Mouse (Mus musculus): ENCODE results near the gene Tbc1d7. TPM values are rescaled to one million over a fixed set of nuclear protein-coding genes. Genes with fewer than 3 reads are reported as not detected.

The Tbc1d7 gene
- 10 to 100 TPM; 16.7 to 17.9 TPM for total RNA-seq (2021)
- long read RNA-seq, experiment 1, transcript Tbc1d7-201 (8 exons, 1,239 nt), result minor isoform, 5 of 41 reads
- long read RNA-seq, experiment 1, transcript Tbc1d7-202 (8 exons, 1,246 nt), result major isoform, 16 of 41 reads
- long read RNA-seq, experiment 1, partial matches to known transcripts, result 7 of 41 reads
- long read RNA-seq, experiment 1, other reads (novel, unspliced or antisense), result 12 of 41 reads
- long read RNA-seq, experiment 2, transcript Tbc1d7-202 (8 exons, 1,246 nt), result major isoform, 6 of 17 reads
- long read RNA-seq, experiment 2, partial matches to known transcripts, result 1 of 17 reads
- long read RNA-seq, experiment 2, other reads (novel, unspliced or antisense), result 9 of 17 reads

DNA sequence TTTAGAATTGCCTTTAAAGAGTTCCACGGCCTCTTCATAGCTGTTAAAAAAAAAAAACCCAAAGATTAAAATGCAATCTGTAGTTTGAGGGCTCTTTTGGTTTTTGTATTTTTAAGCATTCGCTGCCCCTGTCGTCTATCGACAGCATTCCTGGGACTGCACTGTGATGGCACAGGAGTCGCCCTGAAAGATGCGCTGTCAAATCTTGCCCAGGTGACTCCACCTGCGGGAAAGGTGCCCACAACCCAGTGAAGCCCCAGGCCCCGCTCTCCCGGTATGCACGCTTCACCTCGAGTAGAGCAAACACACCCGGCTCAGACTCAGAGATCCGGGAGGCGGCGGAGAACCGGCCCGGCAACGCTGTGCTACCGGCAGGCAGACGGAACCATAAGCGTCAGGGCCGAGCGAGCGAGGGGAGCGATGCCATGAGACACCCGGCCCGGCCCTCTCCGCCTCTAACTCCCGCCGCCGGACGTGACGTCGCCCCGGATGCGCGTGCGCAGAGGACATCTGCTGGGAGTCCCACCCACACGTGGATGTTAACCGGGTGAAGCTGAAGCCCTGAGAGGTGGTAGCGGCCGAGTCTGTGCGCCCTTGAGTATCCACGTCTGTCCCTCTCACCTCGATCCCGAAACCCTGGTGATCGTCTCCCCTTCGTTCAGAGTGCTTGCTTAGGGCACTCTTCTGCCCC lies at the start of gene Tbc1d7:
Gene Tbc1d7 (minus strand): TSS at position 482 of the 691 bp plus-strand sequence.
- peak; percentile 100 for DNase-seq

DNA sequence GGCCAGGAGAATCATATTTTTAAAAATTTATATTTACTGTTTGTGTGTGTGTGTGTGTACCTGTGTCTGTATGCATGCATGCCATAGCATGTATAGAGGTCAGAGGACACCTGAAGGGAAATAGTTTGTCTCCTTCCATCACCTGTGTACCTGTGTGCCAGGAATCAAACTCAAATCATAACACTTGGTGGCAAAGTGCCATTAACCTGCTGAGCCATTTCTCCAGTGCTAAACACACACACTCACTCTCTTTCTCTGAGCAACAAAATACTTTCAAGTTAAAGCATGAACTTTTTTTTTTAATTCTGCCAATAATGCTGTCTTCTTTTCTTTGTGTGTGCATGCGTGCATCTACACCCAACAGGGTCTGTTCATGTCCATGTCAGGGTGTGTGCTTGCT lies 49.3 kb upstream of the Tbc1d7 start:
- DNase-seq, result no peak

DNA sequence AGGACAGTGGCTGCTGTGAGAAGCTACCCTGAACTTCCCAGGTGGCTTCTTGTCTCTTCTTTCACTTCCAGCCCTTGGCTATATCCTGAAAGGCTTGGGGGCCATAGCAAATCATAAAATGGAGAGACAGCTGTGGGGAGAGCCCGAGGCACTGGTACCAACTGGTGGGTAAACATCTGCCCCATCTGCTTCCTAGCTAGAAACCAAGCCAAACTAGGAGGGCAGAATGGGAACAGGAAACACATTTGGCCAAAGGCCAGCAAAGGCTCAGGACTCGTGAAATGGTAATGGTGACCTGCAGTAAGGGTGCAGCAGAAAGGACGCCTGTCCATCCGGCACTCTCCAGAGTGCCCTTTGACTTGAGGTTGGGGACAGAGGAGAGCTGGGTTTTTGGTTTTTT lies 47.5 kb upstream of the Tbc1d7 start:
- peak in 1 of 2 experiments; percentile 30 for DNase-seq

- DNase-seq, result no peak
Observed at GRCm38 (mm10) chr13:43218284-43218683, 47.0 kb upstream of the Tbc1d7 start.

DNA sequence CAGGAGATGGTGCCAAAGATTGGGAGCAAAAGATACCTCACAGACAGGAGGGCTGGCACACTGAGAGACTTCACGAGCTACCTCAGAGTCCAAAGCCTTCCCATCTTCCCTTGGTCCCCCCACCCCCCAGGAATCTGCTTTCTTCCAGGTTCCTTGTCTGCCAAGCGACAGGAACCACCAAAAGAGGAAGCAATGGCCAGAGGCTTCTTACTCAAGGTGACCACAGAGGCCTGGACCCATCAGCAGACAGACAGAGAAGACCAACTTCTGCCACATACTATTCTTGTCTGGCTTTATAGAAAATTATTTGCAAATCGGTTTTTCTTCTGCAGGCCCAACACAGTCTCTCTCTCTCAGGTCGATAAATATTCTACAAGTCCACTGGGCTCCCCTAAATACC lies 46.4 kb upstream of the Tbc1d7 start:
- DNase-seq, result no peak

- DNase-seq, result peak in 1 of 2 experiments; percentile 33
Observed at GRCm38 (mm10) chr13:43217059-43217458, 45.8 kb upstream of the Tbc1d7 start.

GRCm38 (mm10) chr13:43215994-43216706 lies 44.8 kb upstream of the Tbc1d7 start:
- no peak for DNase-seq

DNA sequence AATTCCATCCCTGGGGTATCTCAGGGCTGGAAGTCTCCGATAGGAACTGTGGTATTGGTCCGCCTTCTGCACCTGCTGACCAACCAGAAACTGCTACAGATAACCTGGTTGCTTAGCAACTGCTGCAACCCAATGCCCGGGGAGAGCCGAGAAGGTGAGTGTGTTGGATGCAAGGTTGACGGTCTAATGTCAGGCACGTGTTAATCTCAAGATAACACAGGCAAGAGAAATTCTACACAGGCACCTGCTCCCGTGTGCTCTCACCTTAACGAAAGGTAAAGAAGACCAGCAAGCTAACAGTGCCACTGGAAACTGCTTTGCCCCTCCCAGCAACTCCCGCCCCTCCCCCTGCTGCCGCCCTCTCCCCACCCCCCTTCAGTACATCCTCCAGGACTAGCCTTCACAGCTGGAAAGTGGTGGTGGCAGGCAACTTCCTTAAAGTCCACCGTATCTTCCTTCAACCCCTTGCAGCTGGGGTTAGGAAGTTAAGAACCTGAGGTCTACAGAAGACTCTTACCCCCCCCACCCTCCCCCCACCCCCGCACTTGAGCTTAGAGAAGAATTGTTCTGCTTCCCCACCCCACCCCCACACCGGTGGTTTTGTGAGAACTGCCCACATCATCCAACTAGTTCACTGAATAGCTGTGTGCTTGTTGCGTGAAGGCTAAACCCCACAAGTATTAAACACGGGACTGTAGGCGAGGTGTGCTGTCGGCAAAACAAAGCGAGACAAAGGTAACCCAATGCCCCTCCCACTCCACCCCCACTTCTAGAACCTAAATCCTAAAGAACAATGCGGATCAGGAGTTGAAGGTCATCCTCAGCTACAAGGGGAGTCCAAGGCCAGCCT lies 44.1 kb upstream of the Tbc1d7 start:
- peak in 1 of 2 experiments; percentile 34 for DNase-seq

- peak; percentile 77 to 80 for DNase-seq
Observed at GRCm38 (mm10) chr13:43212338-43212737, 41.0 kb upstream of the Tbc1d7 start.

DNA sequence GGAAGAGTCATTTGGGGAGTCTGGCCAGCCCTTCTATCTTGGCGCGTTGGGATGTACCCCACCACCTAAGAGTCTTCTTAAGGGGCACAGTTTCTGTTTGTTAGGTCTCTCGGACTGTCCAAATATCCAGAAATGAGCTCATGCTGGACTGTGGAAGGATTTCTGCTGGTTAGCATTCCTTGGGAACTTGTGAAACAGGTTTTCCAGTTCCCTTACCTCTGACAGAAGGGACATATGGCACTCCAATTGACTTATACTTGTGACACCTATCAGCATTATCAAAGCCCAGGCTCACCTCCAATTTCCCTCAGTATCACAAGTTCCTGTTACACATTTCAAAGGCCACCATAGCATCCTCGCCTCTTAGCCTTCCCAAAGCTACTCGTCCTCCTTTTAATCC lies 39.7 kb upstream of the Tbc1d7 start:
- DNase-seq, result no peak

GRCm38 (mm10) chr13:43209560-43209959 lies 38.3 kb upstream of the Tbc1d7 start:
- DNase-seq, result no peak

GRCm38 (mm10) chr13:43208914-43209439 lies 37.7 kb upstream of the Tbc1d7 start:
- DNase-seq, result no peak

DNA sequence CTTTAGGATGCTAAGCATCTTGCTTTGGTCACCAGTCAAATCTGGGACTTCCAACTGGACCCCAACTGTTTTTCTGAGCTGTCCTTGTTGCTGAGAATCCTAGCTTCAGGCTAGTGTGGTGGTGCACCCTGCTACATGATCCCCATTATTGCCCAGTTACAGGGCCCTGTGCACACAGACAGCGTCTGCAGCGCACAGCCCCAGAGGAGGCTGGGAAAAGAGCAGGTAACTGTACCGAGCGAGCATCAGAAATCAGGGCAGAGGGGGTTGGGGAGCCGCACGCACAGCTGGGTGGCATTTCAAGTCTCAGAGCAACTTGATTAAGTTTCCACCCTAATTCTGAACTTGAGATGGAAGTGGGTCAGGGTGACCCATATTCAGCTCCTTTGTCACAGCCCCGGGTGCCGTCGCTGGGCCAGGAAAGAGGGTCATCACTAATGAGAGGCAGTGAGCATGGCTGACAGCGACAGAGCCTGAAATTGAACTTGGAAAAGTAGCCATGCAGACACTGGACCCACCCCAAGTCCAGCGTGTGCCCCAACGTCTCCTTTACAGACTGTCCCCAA lies 34.9 kb upstream of the Tbc1d7 start:
- DNase-seq, result no peak

- peak; percentile 52 to 66 for DNase-seq
Observed at GRCm38 (mm10) chr13:43203641-43204040, 32.3 kb upstream of the Tbc1d7 start.

DNA sequence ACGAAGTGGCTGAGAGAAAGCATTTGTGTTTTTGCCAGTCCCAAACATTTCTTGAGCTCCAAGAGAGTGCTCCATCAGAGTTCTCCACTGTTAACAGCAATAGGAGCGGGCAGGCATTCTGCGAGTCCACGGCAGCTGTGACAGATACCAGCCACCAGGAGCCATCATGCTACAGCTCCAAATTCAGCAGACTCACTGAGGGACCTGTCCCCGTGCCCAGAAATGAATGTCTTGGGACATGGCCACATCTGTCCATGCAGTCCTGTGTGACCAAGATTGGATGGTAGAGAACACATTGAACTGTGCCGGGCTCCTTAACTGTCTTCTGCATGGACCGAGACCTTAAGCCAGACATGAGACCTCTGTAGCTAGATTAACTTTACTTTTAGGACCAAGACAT lies 31.9 kb upstream of the Tbc1d7 start:
- peak in 1 of 2 experiments; percentile 34 for DNase-seq

- DNase-seq, result peak in 1 of 2 experiments; percentile 19
Observed at GRCm38 (mm10) chr13:43202351-43202750, 31.1 kb upstream of the Tbc1d7 start.

DNA sequence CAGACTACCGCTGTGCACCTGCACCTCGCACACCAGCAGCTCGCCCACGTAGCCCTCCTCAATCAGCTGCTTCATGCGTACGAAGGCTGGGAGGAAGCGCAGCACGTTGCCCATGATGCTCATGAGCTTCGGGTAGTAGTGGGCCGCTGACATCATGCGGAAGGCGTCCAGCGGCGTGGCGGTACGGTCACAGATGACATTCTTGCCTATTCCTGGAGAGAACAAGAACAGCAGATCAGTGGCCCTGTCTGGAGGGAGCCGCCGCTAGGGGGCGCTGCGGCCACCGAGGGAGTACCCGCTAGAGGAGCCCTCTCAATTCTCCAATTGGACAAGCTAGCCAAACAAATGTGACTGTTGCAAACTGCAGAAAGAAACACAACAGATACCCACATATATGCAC lies 29.7 kb upstream of the Tbc1d7 start:
- peak; percentile 64 to 79 for DNase-seq

DNA sequence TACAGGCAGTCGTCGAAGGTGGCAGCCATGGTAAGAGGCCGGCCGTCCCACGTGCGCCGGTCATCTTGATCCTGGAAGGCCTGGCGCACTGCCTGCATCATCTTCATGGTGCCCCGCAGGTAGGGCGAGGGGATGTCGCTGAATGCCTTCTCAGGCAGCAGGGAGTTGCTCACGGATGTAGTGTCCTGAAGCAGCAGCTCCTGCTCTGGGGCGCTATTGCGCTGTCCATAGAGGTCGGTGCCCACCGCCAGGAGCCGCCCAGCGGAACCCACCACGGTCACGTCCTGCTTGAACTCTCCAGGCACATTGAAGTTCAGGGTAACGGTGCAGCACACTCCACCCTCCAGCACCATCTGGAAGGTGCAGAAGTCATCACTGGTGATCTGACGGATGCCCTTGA lies 29.2 kb upstream of the Tbc1d7 start:
- DNase-seq, result no peak

DNA sequence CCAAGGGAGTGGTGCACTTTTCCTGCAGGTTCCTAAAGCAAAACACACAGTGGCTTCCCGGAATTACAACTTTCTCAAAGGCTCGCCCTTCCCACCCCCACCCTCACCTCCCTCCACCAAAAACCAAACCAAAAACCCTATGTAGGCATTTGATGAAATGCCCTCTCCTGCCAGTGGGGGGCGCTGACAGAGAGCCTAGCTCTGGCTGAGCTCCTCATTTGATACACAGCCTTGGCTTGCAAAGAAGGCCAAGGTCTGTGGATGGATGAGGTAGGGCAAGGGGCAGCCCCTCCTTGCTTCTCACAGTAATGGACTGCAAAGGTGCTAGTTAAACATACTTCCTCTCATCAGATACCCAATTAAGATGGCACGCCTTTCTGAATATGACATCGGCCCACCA lies 28.4 kb upstream of the Tbc1d7 start:
- peak; percentile 78 to 82 for DNase-seq

DNA sequence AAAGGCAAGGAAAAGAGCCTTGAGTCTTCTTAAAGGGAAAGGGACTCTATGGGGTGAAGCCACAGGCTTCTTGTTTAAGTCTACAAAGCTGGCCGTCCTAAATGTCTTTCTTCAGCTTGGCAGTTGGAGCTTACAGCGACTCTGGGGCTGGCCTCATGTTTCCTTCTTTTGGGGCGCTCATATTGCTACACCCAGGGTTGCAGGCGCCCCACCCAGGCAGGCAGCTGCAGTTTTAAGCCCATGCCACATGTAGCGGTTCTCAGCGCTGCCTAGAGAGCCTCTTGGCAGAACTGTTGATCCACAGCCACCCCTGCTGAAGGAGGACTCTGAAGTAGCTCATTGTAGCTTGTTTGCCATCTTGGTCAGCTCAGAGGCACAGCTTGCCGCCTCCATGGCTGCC lies 28.0 kb upstream of the Tbc1d7 start:
- no peak for DNase-seq

DNA sequence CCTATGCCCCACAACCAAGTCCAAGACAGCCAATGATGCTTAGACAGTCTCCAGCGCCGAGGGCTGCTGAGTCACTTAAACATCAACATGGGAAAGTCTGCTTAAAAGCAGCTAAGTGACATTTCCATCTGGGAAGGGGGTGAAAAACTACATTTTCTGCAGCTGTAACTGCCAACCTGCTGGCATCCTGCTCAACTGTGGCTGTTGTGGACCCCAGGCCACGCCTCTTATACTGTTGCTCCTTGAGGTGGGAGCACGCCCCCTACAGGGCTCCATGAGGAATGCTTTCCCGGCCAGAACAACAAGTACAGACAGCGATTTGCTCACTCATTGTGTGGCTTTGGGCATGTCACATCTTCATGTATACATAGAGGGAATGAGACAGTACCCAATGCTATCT lies 25.9 kb upstream of the Tbc1d7 start:
- DNase-seq, result no peak
